Mouse (Mus musculus) megakaryocyte, embryonic 14.5 days (primary cell): Measurements from ENCODE around the gene Tbk1. TPM values are rescaled to one million over a fixed set of nuclear protein-coding genes. Genes with fewer than 3 reads are reported as not detected.

Experiments
- H3K27me3 ChIP-seq: replicated peaks from 2 replicates; pipeline ENCODE3; 2012; ENCODE audit warnings: inconsistent platforms
- H3K36me3 ChIP-seq: replicated peaks from 2 replicates; pipeline ENCODE3; 2012; ENCODE audit warnings: low read length, inconsistent platforms, mixed read lengths
- H3K4me1 ChIP-seq: 2 replicates; pipeline ENCODE4 v1.6.1; 2012; ENCODE audit warnings: inconsistent platforms
- H3K4me3 ChIP-seq: replicated peaks from 2 replicates; pipeline ENCODE3; 2012; ENCODE audit warnings: moderate library complexity, mild to moderate bottlenecking, inconsistent platforms
- H3K9me3 ChIP-seq: 2 replicates; pipeline ENCODE4 v1.6.1; 2012; ENCODE audit warnings: inconsistent platforms
- FLI1 ChIP-seq: IDR thresholded peaks from 2 replicates; pipeline ENCODE4 v1.6.1; 2012; ENCODE audit warnings: low read length, inconsistent platforms, mixed read lengths
- GATA1 ChIP-seq: IDR thresholded peaks from 3 replicates; pipeline ENCODE4 v1.6.1; 2012; ENCODE audit warnings: mixed read lengths, low read length, inconsistent platforms, borderline replicate concordance
- polyA plus RNA-seq: library from polyadenylated mRNA; stranded (reverse); fragments of >175 nt; gene quantifications from 2 replicates; pipeline ENCODE4 v1.2.3, GENCODE M21; 2012; ENCODE audit warnings: low replicate concordance; ENCODE audit not compliant: insufficient read depth

Gene Tbk1
- polyA plus RNA-seq, 1 experiment: 2.7 TPM

GRCm38 (mm10) chr10:121576372-121576771 lies 10.2 kb downstream of the Tbk1 start:
- H3K9me3 ChIP-seq: no peaks in the 10 kb centered on the region
- peaks cover 9% of the 10 kb centered on the region; the same call in 1 of the 2 replicates for H3K4me1 ChIP-seq
- H3K36me3 ChIP-seq: peaks cover 61% of the 10 kb centered on the region
- no peak overlapping the region for H3K4me3 ChIP-seq
- no peak for TF ChIP-seq FLI1
- no peak for TF ChIP-seq GATA1
- H3K27me3 ChIP-seq: no peaks in the 10 kb centered on the region

GRCm38 (mm10) chr10:121571511-121572147 lies 15.0 kb downstream of the Tbk1 start:
- Histone ChIP-seq H3K27me3 (no peaks in the 10 kb centered on the region), H3K36me3 (peaks cover 71% of the 10 kb centered on the region), H3K4me3 (no peak overlapping the region), H3K9me3 (peaks cover 22% of the 10 kb centered on the region; the same call in 1 of the 2 replicates), H3K4me1 (peaks cover 6% of the 10 kb centered on the region; the same call in 1 of the 2 replicates)
- no peak for TF ChIP-seq FLI1
- no peak for TF ChIP-seq GATA1

- no peaks in the 10 kb centered on the region for H3K27me3 ChIP-seq
- H3K9me3 ChIP-seq: peaks cover 22% of the 10 kb centered on the region; the same call in 1 of the 2 replicates
- no peak overlapping the region for H3K4me3 ChIP-seq
- H3K36me3 ChIP-seq: peaks cover 66% of the 10 kb centered on the region
- TF ChIP-seq GATA1 (no peak), FLI1 (no peak)
- peaks cover 6% of the 10 kb centered on the region; the same call in 1 of the 2 replicates for H3K4me1 ChIP-seq
These were observed 15.6 kb downstream of the Tbk1 start for GRCm38 (mm10) chr10:121571031-121571430.

- Histone ChIP-seq H3K36me3 (peaks cover 66% of the 10 kb centered on the region), H3K9me3 (peaks cover 24% of the 10 kb centered on the region; the same call in 1 of the 2 replicates), H3K4me3 (no peak overlapping the region), H3K4me1 (peaks cover 6% of the 10 kb centered on the region; the same call in 1 of the 2 replicates), H3K27me3 (no peaks in the 10 kb centered on the region)
- no peak for TF ChIP-seq FLI1
- no peak for TF ChIP-seq GATA1
These were observed 16.8 kb downstream of the Tbk1 start for GRCm38 (mm10) chr10:121569796-121570195.

GRCm38 (mm10) chr10:121569001-121569589 lies 17.5 kb downstream of the Tbk1 start:
- Histone ChIP-seq H3K27me3 (no peaks in the 10 kb centered on the region), H3K9me3 (peaks cover 24% of the 10 kb centered on the region; the same call in 1 of the 2 replicates), H3K4me3 (peak overlapping the region; percentile 62), H3K36me3 (peaks cover 68% of the 10 kb centered on the region), H3K4me1 (peaks cover 6% of the 10 kb centered on the region; the same call in 1 of the 2 replicates)
- TF ChIP-seq GATA1 (no peak), FLI1 (no peak)

- Histone ChIP-seq H3K36me3 (peaks cover 72% of the 10 kb centered on the region), H3K9me3 (peaks cover 24% of the 10 kb centered on the region; the same call in 1 of the 2 replicates), H3K4me1 (peaks cover 6% of the 10 kb centered on the region; the same call in 1 of the 2 replicates), H3K4me3 (no peak overlapping the region), H3K27me3 (no peaks in the 10 kb centered on the region)
- TF ChIP-seq FLI1: no peak
- no peak for TF ChIP-seq GATA1
These were observed 18.1 kb downstream of the Tbk1 start for GRCm38 (mm10) chr10:121568534-121568933.

- no peaks in the 10 kb centered on the region for H3K27me3 ChIP-seq
- TF ChIP-seq GATA1 (no peak), FLI1 (no peak)
- no peak overlapping the region for H3K4me3 ChIP-seq
- peaks cover 77% of the 10 kb centered on the region for H3K36me3 ChIP-seq
- peaks cover 24% of the 10 kb centered on the region; the same call in 1 of the 2 replicates for H3K9me3 ChIP-seq
- peaks cover 6% of the 10 kb centered on the region; the same call in 1 of the 2 replicates for H3K4me1 ChIP-seq
These were observed 18.6 kb downstream of the Tbk1 start for GRCm38 (mm10) chr10:121568026-121568425.

- H3K4me3 ChIP-seq: no peak overlapping the region
- peaks cover 10% of the 10 kb centered on the region; the same call in 1 of the 2 replicates for H3K9me3 ChIP-seq
- H3K27me3 ChIP-seq: no peaks in the 10 kb centered on the region
- peaks cover 78% of the 10 kb centered on the region for H3K36me3 ChIP-seq
- peaks cover 6% of the 10 kb centered on the region; the same call in 1 of the 2 replicates for H3K4me1 ChIP-seq
- TF ChIP-seq FLI1 (no peak), GATA1 (no peak)
These were observed 22.1 kb downstream of the Tbk1 start for GRCm38 (mm10) chr10:121564447-121564846.

- Histone ChIP-seq H3K4me1 (peaks cover 11% of the 10 kb centered on the region), H3K4me3 (no peak overlapping the region), H3K9me3 (no peaks in the 10 kb centered on the region), H3K27me3 (no peaks in the 10 kb centered on the region), H3K36me3 (peaks cover 92% of the 10 kb centered on the region)
- TF ChIP-seq FLI1 (no peak), GATA1 (no peak)
These were observed 28.4 kb downstream of the Tbk1 start for GRCm38 (mm10) chr10:121558231-121558630.

- TF ChIP-seq GATA1: no peak
- TF ChIP-seq FLI1: no peak
- peaks cover 96% of the 10 kb centered on the region for H3K36me3 ChIP-seq
- no peaks in the 10 kb centered on the region for H3K9me3 ChIP-seq
- H3K4me1 ChIP-seq: peaks cover 11% of the 10 kb centered on the region
- H3K4me3 ChIP-seq: peak overlapping the region; percentile 15
- H3K27me3 ChIP-seq: no peaks in the 10 kb centered on the region
These were observed 30.3 kb downstream of the Tbk1 start for GRCm38 (mm10) chr10:121556263-121556662.
